Mouse (Mus musculus): ENCODE measurements at regions not wholly inside any gene's neighbourhood (a gene's known extent, or its start where the extent isn't known, plus 50 kb on each side); places are given as distances from the start of the nearest gene placed in this dataset.
A peak's percentile ranks its signal among the peaks of the same experiment; 100 is the strongest.
"Not testable (repeated sequence)": the region's sequence is repeated elsewhere in the genome, so short reads cannot be mapped to it uniquely, and the experiment has no call there.

- Histone ChIP-seq H3K4me3 (ENCODE audit: low read depth, low read length) (no peak overlapping the region), H3K4me1 (replicated peaks; ENCODE audit: control insufficient read depth, insufficient read depth) (no peaks in the 10 kb centered on the region), H3K9me3 (ENCODE audit: control insufficient read depth, low read length) (no peaks in the 10 kb centered on the region), H3K27me3 (ENCODE audit: control insufficient read depth, insufficient read depth, low read length) (no peaks in the 10 kb centered on the region), H3K27ac (replicated peaks) (no peak overlapping the region), H3K4me2 (replicated peaks; ENCODE audit: low read depth) (no peak overlapping the region), H3K36me3 (ENCODE audit: control insufficient read depth, insufficient read depth, low read length) (no peaks in the 10 kb centered on the region), H3K9ac (ENCODE audit: low read length) (no peak overlapping the region)
- ATAC-seq (ENCODE audit: low FRiP score, low TSS enrichment), result no peak
- TF ChIP-seq CTCF (IDR thresholded peaks at IDR 0.05; ENCODE audit: low read depth) (peak; percentile 62), EP300 (optimal IDR thresholded peaks at IDR 0.05) (no peak)
- DNase-seq (ENCODE audit: low spot score), result no peak
- 23% methylated on average over 1 of the region's 1 CpGs for WGBS
Measured at GRCm38 (mm10) chrX:63991127-63991526, 160.9 kb downstream of the Gm6760 start.

GRCm38 (mm10) chrX:63972386-63972785, 179.6 kb downstream of the Gm6760 start:
- not testable (repeated sequence) for H3K36me3 ChIP-seq (ENCODE audit: control insufficient read depth, insufficient read depth, low read length); H3K4me2 ChIP-seq (replicated peaks; ENCODE audit: low read depth); DNase-seq (ENCODE audit: low spot score); H3K4me3 ChIP-seq (ENCODE audit: low read depth, low read length); H3K4me1 ChIP-seq (replicated peaks; ENCODE audit: control insufficient read depth, insufficient read depth); ATAC-seq (ENCODE audit: low FRiP score, low TSS enrichment); H3K9me3 ChIP-seq (ENCODE audit: control insufficient read depth, low read length); H3K27ac ChIP-seq (replicated peaks); H3K9ac ChIP-seq (ENCODE audit: low read length); H3K27me3 ChIP-seq (ENCODE audit: control insufficient read depth, insufficient read depth, low read length)
